Mouse (Mus musculus): ENCODE results near the gene Ppard.
"Not testable (repeated sequence)": the region's sequence is repeated elsewhere in the genome, so short reads cannot be mapped to it uniquely, and the experiment has no call there.

Ppard gene

GRCm38 (mm10) chr17:28232475-28233060 is at the start of gene Ppard:
Ppard (plus strand) TSS chr17:28232700.
- peak; percentile 96 to 99 for DNase-seq (ENCODE audit: low spot score in 2 of 2)

DNA sequence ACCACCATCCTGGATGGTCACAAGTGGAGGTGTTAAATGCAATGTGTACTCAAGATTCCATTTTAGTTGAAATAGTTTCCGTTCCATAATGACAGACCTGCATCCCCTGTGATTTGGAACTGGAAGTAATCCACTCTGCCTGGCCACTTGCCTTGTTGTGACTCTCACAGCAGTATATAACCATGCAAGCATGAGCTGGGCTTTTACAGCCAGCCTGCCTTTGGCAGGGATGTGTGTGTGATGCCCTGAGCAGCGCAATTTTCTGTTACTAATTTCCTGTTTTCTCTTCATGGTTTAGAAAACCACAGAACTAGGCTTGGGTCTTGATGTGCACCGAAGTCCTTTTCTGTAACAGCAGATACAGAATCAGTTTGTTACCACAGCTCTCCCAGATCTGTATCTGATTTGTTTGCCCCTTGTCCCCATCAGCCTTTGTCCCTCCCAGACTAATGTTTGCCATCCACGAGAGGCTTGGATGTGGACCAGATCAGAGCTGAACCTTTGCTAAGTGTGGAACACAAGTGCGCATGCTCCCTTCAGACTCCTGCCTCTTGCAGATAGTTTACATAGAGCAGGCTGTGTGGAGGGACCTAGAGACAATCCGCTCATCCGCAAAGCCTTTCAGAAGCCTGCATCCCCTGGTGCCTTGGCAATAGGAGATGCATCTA is 47.4 kb upstream of the Ppard start:
- DNase-seq (ENCODE audit: low spot score in 2 of 2) = no peak

DNA sequence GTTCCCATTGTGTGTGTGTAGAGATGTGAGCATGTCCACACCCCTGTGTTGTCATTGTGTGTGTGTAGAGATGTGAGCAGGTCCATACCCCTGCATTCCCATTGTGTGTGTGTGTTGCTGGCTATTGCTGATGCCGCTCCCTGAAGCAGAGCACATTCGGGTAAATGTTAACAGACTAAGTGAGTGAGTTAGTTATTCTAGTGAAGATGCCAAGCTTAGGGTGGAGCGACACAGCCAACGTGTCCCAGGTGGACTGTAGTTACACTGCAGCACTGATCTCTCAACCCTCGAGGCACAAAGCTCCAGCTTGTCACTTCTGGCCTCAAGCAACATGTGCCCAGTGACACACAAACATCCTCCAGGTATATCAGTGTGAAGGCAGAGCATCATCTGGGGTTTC is 44.2 kb upstream of the Ppard start:
- no peak for DNase-seq (ENCODE audit: low spot score in 2 of 2)

GRCm38 (mm10) chr17:28192754-28193153 is 39.7 kb upstream of the Ppard start:
- no peak for DNase-seq (ENCODE audit: low spot score in 2 of 2)

DNA sequence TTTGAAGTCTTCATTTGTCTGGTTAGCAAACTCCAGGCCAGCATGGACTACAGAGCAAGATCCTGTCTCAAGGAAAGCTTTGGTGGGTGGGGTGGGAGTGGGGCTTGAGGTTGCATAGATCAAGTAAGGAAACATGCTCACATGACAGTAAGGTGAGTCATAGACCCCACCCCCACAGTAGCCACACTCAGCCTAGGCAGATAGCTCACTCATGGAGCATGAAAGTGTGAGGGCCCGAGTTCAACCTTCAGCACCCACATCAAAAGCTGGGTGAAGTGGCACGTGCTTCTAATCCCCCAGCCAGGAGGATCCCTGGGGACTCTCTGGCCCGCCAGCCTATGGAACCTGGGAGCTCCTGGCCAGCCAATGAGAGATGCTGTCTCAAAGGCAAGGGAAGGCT is 38.9 kb upstream of the Ppard start:
- DNase-seq (ENCODE audit: low spot score in 2 of 2) = no peak

DNA sequence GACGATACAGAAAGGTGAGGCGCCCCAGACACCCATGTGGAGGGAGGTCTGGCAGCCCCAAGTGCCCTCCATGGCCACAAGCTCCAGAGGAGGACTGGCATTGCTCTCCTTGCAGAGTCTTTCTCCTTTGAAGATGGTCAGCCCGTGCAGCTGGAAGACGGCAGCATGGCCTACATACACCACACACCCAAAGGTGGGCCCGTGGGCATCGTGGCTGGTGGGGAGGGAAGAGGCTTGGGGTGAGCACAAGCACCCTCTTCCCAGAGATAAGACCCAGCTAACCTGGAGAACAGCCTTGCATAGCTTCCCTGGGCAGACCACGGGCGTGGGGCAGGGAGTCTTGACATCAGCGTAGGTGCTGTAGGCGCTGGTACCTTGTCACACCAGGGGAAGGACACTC is 37.5 kb upstream of the Ppard start:
- no peak for DNase-seq (ENCODE audit: low spot score in 2 of 2)

GRCm38 (mm10) chr17:28197646-28198045 is 34.9 kb upstream of the Ppard start:
- no peak for DNase-seq (ENCODE audit: low spot score in 2 of 2)

- DNase-seq (ENCODE audit: low spot score in 2 of 2) = no peak
These were observed 30.5 kb upstream of the Ppard start for GRCm38 (mm10) chr17:28201982-28202381.

DNA sequence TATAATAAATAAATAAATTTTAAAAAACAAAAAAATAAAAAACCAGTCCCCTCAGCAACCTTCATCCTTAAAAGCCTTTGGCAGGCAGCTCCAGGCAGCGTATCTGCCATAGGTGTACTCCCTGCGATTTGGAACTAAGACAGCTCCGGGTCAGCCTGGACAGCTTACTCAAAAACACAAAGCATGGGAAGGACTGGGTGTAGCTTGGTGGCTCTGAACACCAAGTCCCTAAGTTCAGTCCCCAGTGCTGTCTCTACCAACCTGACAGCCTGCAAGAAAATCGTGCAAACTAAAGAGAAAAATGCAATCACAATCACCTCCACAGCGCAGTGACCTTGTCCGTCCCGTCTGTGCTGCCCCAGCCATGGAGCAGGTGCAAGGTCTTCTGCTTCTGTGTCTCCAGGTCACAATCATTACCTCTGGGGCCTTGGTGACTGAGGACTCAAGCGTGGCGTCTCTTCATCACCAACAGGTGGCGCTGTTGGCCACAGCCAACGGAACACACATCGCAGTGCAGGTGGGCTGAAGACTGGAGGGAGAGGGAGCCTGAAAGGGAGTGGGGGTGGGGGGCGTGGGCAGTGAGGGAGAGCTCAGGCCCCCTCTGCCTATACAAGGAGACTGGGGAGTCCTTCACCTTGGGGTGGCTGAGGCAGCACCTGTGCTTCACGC is 28.3 kb upstream of the Ppard start:
- peak; percentile 58 to 83 for DNase-seq (ENCODE audit: low spot score in 2 of 2)

- DNase-seq (ENCODE audit: low spot score in 2 of 2) = no peak
These were observed 27.1 kb upstream of the Ppard start for GRCm38 (mm10) chr17:28205443-28205842.

GRCm38 (mm10) chr17:28207092-28207491 is 25.4 kb upstream of the Ppard start:
- DNase-seq (ENCODE audit: low spot score in 2 of 2) = peak; percentile 67 to 70

GRCm38 (mm10) chr17:28207591-28208313 is 24.7 kb upstream of the Ppard start, which contains the start of gene Def6:
Def6 (plus strand) TSS chr17:28207778.
- DNase-seq (ENCODE audit: low spot score in 2 of 2) = peak; percentile 89 to 90

DNA sequence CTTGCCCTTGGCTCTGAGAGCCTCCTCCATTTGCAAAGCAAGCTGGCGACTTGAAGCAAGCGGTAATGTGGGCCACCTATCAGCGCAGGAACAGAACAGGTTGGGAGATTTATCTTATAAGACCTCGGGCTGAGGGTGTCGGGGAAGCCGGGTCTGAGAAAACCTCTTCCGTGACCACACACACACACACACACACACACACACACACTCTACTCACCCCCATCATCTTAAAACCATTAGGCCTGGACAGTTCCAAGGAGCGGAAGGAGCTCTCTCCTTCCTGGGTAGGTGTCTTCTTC is 24.2 kb upstream of the Ppard start:
- DNase-seq (ENCODE audit: low spot score in 2 of 2) = no peak

DNA sequence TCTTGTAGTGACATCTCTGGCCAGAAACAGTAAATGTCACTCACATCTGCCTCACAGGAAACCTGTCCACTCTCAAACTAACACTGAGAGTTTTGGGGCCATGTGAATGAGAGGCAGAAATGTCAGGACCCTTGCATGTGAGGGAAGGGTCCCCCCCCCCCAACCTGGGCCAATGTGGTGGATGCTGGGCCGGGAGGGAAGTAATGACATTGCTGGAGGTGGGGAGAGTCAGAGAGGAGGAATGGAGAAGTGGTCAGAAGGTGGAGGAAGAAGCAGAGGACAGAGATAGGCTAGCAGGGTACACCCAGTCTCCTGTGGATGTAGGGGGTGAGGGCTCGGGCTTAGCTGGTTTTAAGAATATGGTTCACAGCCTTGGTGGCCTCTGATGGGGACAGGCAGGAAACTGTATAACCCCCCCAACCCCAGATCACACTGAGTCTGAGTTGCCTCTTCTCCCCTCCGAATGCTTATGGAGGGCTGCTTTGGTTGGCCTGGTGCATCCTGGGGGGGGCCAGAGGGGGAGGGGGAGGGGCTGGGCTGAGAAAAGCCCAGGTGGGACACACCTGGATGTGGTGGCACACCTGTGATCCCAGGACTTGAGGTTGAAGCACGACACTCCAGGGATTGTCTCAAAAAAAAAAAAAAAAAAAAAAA is 22.9 kb upstream of the Ppard start:
- DNase-seq (ENCODE audit: low spot score in 2 of 2) = peak in 1 of 2 experiments; percentile 47

- DNase-seq (ENCODE audit: low spot score in 2 of 2) = peak; percentile 76 to 84
These were observed 20.6 kb upstream of the Ppard start for GRCm38 (mm10) chr17:28211921-28212341.

- DNase-seq (ENCODE audit: low spot score in 2 of 2) = no peak
These were observed 20.1 kb upstream of the Ppard start for GRCm38 (mm10) chr17:28212391-28212790.

GRCm38 (mm10) chr17:28213236-28213635 is 19.3 kb upstream of the Ppard start:
- peak in 1 of 2 experiments; percentile 67 for DNase-seq (ENCODE audit: low spot score in 2 of 2)

DNA sequence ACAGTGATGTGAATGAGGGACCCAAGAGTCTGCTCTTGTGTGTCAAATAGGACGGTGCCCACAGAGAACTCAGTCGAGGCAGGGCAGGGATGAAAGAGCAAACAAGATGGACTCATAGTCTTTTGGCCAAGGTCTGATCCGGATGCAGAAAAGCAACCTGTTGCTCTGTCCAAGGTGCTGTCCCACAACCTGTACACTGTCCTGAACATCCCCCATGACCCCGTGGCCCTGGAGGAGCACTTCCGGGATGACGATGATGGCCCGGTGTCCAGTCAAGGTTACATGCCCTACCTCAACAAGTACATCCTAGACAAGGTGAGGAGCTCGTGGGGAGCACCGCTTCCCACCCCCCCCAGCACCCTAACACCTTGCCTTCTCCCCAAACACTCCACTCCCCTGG is 15.7 kb upstream of the Ppard start:
- DNase-seq (ENCODE audit: low spot score in 2 of 2) = no peak

DNA sequence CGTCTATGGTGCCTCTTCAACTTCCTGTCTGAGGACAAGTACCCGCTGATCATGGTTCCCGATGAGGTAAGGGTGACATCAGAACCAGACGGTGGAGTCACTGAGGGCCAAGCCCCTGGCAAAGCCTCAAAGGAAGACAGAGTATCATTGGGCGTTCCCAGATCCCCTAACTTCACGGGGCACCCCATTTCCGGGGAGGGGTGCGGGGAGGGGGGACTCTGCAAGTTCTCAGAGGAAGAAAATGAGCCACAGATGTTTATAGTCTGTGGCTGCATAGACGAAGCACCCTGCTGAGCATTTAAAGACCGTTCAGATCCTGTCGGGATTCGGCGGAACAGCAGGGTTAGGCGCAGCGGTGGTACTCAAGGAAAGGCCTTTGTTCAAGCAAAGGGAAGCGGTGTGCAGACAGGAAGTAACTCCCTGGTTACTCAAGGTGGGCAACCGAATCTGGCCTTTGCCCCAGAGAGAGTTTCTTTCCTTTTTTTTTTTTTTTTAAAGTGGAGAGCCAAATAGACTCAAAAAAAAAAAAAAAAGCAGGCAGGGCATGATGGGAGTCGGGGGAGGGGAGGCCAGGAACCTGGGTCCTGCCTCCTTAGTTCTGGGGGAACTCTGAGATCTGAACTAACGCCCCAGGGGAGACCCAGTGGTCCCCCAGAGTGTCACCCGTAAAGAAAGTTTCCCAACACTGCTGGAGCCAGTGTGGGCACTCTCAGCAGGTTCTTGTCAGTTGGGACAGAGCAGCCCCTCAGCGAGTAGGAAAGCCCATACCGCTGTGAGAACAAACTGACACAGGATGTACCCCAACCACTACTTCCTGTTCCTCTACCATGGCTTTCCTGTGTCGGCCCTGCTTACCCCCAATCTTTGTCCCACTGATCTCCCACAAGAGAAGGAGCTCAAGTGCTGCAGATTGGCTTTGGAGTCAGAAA is 14.5 kb upstream of the Ppard start:
- DNase-seq (ENCODE audit: low spot score in 2 of 2) = peak; percentile 81 to 88

DNA sequence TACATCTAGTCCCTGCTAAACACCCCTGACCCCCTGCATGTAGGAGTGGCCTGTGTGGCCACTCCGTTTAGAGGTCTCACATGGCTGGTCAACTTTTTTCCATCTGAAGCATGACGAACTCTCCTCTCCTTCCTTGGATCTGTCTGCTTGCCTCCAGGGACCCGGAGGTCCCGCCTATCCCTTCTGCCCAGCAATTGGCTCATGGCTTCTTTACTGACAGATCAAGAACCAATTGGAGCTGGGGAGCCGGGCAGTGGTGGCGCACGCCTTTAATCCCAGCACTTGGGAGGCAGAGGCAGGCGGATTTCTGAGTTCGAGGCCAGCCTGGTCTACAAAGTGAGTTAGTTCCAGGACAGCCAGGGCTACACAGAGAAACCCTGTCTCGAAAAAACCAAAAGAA is 10.0 kb upstream of the Ppard start:
- DNase-seq (ENCODE audit: low spot score in 2 of 2) = not testable (repeated sequence)

Data from thymus, postnatal 10 days (tissue).